Mouse (Mus musculus): ENCODE results near the gene Zfp715. TPM values are rescaled to one million over a fixed set of nuclear protein-coding genes. Genes with fewer than 3 reads are reported as not detected.

Gene Zfp715
- polyA plus RNA-seq, 1 experiment from 2014 or later: 7.0 TPM

DNA sequence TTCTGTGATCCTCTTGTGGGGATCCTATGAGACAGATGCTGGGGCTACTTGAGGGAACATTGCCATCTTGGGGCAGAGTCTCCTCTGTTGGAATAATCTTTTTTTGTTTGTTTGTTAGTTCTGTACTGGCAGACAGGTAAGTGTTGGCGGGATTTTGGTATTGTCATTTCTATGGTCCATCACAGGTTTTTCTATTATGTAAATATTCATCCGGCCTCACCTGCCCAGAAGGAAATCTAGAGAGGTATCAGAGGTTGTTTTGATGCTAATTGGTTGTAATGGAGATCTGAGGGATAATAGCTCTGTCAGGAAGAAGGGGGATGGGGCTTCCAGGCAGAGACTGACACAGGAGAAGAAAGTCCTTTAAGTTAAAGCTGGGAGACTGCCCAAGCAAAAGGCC is 30.9 kb upstream of the Zfp715 start:
- no peak overlapping the region for H3K27ac ChIP-seq
- no peak overlapping the region for H3K9ac ChIP-seq
- no peak for ATAC-seq
- WGBS (ENCODE audit: insufficient replicate concordance): 77% methylated on average over 2 of the region's 2 CpGs
- H3K36me3 ChIP-seq: no peaks in the 10 kb centered on the region
- no peak overlapping the region for H3K4me3 ChIP-seq
- H3K4me1 ChIP-seq: no peaks in the 10 kb centered on the region
- no peak overlapping the region for H3K4me2 ChIP-seq
- H3K27me3 ChIP-seq (replicated peaks): no peaks in the 10 kb centered on the region
- no peaks in the 10 kb centered on the region for H3K9me3 ChIP-seq (replicated peaks)

DNA sequence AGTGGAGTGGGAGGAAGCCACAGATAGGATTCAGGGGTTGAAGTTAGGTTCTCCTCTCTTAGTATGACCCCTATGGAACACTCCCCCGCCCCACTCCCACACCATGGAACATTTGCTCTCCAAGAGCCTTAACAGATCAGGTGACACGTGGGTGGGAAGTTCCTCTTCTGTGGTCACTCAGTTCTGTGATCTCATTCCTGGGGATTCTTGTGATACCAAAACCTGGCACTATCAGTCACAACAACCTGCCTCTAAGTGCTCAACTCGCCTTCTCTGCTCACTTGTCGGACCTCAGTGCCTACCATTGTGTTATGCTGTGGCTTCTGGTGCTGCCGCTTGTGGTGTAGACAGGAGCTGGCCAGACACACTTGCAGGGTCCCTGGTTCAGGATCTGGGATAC is 30.1 kb upstream of the Zfp715 start:
- no peak overlapping the region for H3K9ac ChIP-seq

DNA sequence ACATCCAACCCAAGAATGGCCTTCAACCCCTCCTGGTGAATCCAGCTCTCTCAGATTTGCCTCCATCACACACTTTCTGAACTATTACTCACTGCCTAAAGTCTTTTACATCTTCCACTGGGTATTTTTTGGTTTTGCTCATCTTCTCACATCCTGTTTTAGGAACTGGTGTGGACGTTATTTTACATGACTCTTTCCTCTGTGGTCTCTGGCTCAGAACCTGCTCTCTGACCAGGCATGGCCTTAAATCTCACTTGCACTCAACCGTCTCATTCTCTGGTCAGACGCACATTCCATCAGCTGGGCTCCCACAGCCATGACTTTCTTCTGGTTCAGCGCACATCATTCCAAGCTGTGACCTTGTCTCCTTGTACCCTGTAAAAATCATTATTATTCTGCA is 27.7 kb upstream of the Zfp715 start:
- Histone ChIP-seq H3K4me3 (no peak overlapping the region), H3K9ac (no peak overlapping the region), H3K4me2 (no peak overlapping the region), H3K27me3 (replicated peaks) (no peaks in the 10 kb centered on the region), H3K36me3 (no peaks in the 10 kb centered on the region), H3K9me3 (replicated peaks) (no peaks in the 10 kb centered on the region), H3K4me1 (no peaks in the 10 kb centered on the region), H3K27ac (no peak overlapping the region)
- ATAC-seq: no peak
- 60% methylated on average over 4 of the region's 4 CpGs for WGBS (ENCODE audit: insufficient replicate concordance)

More for the DNA sequence above, 30.1 kb upstream of the Zfp715 start:
- ATAC-seq: no peak
- Histone ChIP-seq H3K4me3 (no peak overlapping the region), H3K4me2 (no peak overlapping the region), H3K27me3 (replicated peaks) (no peaks in the 10 kb centered on the region), H3K9me3 (replicated peaks) (no peaks in the 10 kb centered on the region), H3K4me1 (no peaks in the 10 kb centered on the region), H3K36me3 (no peaks in the 10 kb centered on the region), H3K27ac (no peak overlapping the region)
- 22% methylated on average over 5 of the region's 5 CpGs for WGBS (ENCODE audit: insufficient replicate concordance)

DNA sequence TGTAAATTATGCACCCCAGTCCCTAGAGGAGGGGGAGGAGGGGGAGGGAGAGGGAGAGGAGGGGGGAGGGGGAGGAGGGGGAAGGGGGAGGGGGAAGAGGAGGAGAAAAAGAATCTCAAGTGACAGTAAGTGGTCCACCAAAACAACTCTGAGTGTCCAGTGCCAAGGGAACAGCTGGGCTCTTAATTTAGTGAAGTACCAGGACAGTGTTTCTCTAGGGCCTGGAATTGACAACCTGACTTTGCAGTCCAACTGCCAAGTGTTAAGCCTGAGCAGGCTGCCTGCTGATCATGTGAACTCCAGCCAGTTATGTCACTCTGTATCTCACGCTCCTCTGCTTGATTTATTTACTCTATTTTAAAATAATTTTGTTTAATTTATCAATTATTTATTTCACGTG is 20.8 kb upstream of the Zfp715 start:
- Histone ChIP-seq H3K36me3 (no peaks in the 10 kb centered on the region), H3K4me2 (no peak overlapping the region), H3K27ac (no peak overlapping the region), H3K27me3 (replicated peaks) (no peaks in the 10 kb centered on the region), H3K4me1 (no peaks in the 10 kb centered on the region), H3K9ac (no peak overlapping the region), H3K4me3 (no peak overlapping the region), H3K9me3 (replicated peaks) (no peaks in the 10 kb centered on the region)
- WGBS (ENCODE audit: insufficient replicate concordance): 53% methylated on average over 2 of the region's 2 CpGs
- ATAC-seq: no peak

DNA sequence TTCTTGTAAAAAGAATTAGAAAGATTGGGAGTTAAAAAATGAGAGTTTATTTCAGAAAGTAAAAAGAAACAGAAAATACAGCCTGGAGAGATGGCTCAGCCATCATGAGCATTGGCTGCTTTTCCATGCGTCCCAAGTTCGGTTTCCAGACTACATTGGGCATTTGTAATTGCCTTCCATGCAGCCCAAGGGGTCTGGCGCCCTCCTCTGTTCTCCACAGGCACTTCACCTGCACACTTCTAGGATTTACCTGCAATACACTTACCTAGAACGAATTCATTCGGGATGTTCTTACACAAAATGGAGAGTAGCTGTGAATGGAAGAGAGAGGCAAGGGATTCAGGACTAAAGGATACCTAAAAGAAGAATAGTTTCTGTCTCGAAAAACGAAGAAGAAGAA is 20.1 kb upstream of the Zfp715 start:
- Histone ChIP-seq H3K4me1 (no peaks in the 10 kb centered on the region), H3K9me3 (replicated peaks) (no peaks in the 10 kb centered on the region), H3K4me3 (no peak overlapping the region), H3K9ac (no peak overlapping the region), H3K4me2 (no peak overlapping the region), H3K27me3 (replicated peaks) (no peaks in the 10 kb centered on the region), H3K36me3 (no peaks in the 10 kb centered on the region), H3K27ac (no peak overlapping the region)
- no peak for ATAC-seq
- 27% methylated on average over 5 of the region's 7 CpGs for WGBS (ENCODE audit: insufficient replicate concordance)

DNA sequence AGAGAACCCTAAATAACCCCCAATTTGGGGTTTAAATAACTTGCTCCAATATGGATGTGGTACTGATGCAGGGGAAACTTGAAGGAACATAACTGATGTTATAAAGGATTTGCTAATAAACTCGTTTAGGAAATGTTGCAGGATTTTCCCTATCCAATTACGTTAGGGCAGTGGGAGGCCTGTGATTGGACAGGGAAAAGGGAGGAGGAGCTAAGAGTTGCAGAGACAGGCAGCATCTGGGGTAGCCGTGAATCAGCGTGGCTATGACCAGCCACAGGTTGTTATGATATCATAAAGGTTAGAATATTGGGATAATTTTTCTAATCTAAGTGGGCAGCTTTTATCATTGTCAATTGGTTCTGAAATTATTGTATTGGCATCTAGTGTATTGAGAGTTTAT is 15.0 kb upstream of the Zfp715 start:
- no peak overlapping the region for H3K9ac ChIP-seq
- WGBS (ENCODE audit: insufficient replicate concordance): 44% methylated on average over 4 of the region's 4 CpGs
- no peak for ATAC-seq

DNA sequence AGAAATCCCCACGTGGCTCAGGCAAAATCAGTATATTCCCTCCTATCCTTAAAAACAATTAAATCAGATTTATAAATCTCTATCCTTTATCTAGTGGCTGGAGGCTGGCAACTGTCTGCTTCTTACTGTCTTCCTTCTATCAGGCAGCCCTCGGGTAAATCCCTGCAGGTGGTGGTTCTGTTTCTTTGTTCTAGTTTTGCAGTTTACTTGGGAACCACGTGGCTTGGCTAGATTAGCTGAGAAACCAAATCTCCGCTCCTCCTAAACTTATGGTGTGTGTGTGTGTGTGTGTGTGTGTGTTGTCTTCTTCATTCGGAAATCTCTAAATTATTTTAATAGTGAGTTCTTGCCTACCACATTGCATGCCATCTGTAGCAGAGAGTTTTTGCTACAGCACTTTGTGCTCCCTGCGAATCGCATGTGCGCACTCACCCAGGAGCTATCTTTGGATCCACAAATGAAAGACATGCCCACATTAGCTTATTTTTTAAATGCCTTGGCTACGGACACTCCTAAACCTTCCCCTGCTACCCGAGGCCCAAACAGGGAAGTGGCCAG is 13.2 kb upstream of the Zfp715 start:
- Histone ChIP-seq H3K27ac (no peak overlapping the region), H3K9ac (no peak overlapping the region), H3K36me3 (no peaks in the 10 kb centered on the region), H3K4me1 (no peaks in the 10 kb centered on the region), H3K27me3 (replicated peaks) (no peaks in the 10 kb centered on the region), H3K9me3 (replicated peaks) (no peaks in the 10 kb centered on the region), H3K4me3 (no peak overlapping the region), H3K4me2 (no peak overlapping the region)
- no peak for ATAC-seq
- WGBS (ENCODE audit: insufficient replicate concordance): 49% methylated on average over 10 of the region's 10 CpGs

More for the DNA sequence above, 15.0 kb upstream of the Zfp715 start:
- H3K27me3 ChIP-seq (replicated peaks): no peaks in the 10 kb centered on the region
- H3K4me1 ChIP-seq: no peaks in the 10 kb centered on the region
- no peak overlapping the region for H3K27ac ChIP-seq
- no peak overlapping the region for H3K4me3 ChIP-seq
- H3K36me3 ChIP-seq: no peaks in the 10 kb centered on the region
- no peaks in the 10 kb centered on the region for H3K9me3 ChIP-seq (replicated peaks)
- H3K4me2 ChIP-seq: no peak overlapping the region

DNA sequence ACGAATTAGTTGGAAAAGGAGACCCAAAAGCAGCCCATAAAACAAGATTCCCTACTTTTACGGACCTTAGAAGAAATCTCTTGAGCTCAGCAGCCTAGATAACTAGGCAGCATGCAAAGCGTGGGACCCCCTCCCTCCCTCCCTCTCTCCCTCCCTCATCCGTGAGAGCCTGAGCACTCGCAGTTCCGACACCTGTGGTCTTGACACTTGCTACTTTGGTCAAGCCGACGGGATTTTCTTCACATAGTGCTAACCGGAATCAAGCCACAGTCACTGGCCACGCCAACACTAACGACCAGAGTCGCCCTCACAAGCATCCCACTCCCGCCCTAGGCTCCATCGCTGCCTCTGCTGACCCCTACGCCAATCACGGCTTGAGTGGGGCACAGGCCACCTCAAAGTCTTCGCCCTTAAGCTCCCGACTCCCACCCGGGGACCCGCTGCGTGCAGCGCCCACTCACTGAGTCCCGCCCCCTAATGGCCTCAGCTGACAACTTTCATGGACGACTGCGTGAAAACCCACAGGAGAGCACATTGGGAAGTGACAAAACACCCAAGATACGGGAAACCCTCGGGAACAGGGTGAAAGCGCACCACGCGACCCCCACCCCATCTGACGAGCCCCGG is 595 bp downstream of the Zfp715 start:
- peak overlapping the region; percentile 88 for H3K27ac ChIP-seq
- H3K9me3 ChIP-seq (replicated peaks): no peaks in the 10 kb centered on the region
- peak overlapping the region; percentile 94 for H3K4me2 ChIP-seq
- H3K4me1 ChIP-seq: peaks cover 42% of the 10 kb centered on the region
- ATAC-seq: peak; percentile 61
- peaks cover 31% of the 10 kb centered on the region for H3K36me3 ChIP-seq
- peak overlapping the region; percentile 85 for H3K4me3 ChIP-seq
- peak overlapping the region; percentile 82 for H3K9ac ChIP-seq
- no peaks in the 10 kb centered on the region for H3K27me3 ChIP-seq (replicated peaks)
- WGBS (ENCODE audit: insufficient replicate concordance): under 1% methylated on average over 32 of the region's 32 CpGs

DNA sequence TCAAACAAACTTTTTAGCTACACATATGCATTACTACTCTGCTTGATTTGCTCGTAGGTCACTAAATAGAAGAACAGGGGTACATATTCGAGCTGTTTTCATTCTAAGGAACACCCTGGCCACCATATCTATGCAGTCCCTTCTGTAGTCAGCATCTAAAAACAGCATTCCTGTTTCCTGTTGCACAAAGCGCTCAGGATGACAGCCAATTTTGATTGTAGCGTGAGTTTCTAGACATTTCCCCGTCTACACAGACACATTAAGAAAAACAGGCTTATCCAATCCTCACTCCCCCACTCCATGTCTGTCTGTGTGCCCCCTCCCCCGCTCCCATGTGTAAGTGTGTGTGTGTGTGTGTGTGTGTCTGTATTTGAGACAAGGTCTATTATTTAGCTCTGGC is 1.5 kb downstream of the Zfp715 start:
- H3K9me3 ChIP-seq (replicated peaks): no peaks in the 10 kb centered on the region
- H3K36me3 ChIP-seq: peaks cover 40% of the 10 kb centered on the region
- H3K9ac ChIP-seq: peak overlapping the region; percentile 82
- whole genome bisulfite sequencing (ENCODE audit: insufficient replicate concordance): 34% methylated on average over 6 of the region's 6 CpGs
- peak overlapping the region; percentile 94 for H3K4me2 ChIP-seq
- 0 out of 2 replicates have a peak overlapping the region, but pooled peaks have one; percentile 88 for H3K27ac ChIP-seq
- H3K4me1 ChIP-seq: peaks cover 50% of the 10 kb centered on the region
- no peak for ATAC-seq
- H3K4me3 ChIP-seq: peak overlapping the region; percentile 85
- no peaks in the 10 kb centered on the region for H3K27me3 ChIP-seq (replicated peaks)

DNA sequence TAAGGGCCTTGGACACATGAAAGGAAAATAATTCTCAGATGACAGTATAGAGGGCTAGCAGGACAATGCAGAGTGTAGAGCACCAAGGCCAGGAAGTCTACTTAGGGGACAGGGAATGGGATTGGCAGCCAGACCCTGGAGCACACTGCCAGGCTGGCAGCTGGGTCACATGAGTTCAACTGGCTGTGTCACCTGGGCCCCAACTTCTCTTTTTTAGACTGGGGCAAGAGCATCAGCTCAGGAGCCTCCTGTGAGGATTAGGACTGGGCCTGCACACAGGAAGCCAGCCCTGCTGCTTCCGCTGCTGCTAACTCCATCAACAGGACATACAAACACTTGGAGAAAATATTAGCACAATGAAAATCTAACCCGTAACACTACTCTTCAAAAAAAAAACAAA is 4.0 kb downstream of the Zfp715 start:
- Histone ChIP-seq H3K27me3 (replicated peaks) (no peaks in the 10 kb centered on the region), H3K9ac (no peak overlapping the region), H3K4me2 (no peak overlapping the region), H3K4me1 (peaks cover 67% of the 10 kb centered on the region), H3K27ac (no peak overlapping the region), H3K36me3 (peaks cover 55% of the 10 kb centered on the region), H3K9me3 (replicated peaks) (no peaks in the 10 kb centered on the region), H3K4me3 (no peak overlapping the region)
- no peak for ATAC-seq
- WGBS (ENCODE audit: insufficient replicate concordance): 58% methylated on average over 2 of the region's 2 CpGs

DNA sequence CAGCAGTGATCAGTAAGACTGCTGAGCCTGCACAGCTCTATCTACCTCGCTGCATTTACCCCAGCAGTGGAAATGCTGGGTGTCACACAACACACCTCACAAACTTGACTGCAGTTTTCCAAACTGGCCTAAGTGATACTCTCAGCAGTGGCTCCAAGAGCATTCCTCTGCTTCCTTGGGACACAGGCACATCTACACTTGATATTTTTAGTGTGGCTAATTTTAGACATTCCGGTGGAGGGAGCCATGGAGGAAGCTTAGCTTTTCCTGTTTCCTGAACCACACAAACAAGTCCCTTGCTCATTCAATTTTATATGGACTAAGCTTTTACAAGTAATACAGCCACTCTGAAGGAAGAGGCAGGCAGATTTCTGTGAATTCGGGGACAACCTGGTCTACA is 7.9 kb downstream of the Zfp715 start:
- Histone ChIP-seq H3K9me3 (replicated peaks) (no peaks in the 10 kb centered on the region), H3K4me1 (peaks cover 42% of the 10 kb centered on the region), H3K36me3 (peaks cover 81% of the 10 kb centered on the region), H3K9ac (no peak overlapping the region), H3K4me2 (peak overlapping the region; percentile 22), H3K27me3 (replicated peaks) (no peaks in the 10 kb centered on the region), H3K4me3 (no peak overlapping the region), H3K27ac (peak overlapping the region; percentile 51; the same call in 1 of the 2 replicates)
- WGBS (ENCODE audit: insufficient replicate concordance): 41% methylated on average over 3 of the region's 3 CpGs
- no peak for ATAC-seq

DNA sequence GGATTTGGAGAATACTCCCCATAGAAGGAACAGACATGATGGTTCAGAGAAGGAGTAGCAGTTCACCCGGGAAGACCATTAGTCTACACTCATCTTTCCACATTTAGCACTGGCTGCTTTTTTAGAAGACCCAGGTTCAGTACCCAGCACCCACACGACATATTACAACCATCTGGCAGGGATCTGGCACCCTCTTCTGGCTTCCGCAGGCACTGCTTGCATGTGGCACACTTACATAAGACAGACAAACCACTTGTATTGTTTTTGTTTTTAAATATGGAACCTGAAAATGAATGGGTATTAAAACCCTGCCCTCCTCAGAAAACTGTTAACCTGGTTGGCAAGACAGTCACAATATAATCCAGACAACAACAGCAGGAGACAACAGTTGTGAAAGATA is 21.6 kb downstream of the Zfp715 start:
- ATAC-seq: no peak
- H3K27ac ChIP-seq: no peak overlapping the region
- H3K36me3 ChIP-seq: peaks cover 12% of the 10 kb centered on the region; the same call in 1 of the 2 replicates
- no peaks in the 10 kb centered on the region for H3K27me3 ChIP-seq (replicated peaks)
- H3K4me2 ChIP-seq: no peak overlapping the region
- WGBS (ENCODE audit: insufficient replicate concordance): 77% methylated on average over 3 of the region's 3 CpGs
- no peaks in the 10 kb centered on the region for H3K9me3 ChIP-seq (replicated peaks)
- no peak overlapping the region for H3K9ac ChIP-seq
- H3K4me3 ChIP-seq: no peak overlapping the region
- no peaks in the 10 kb centered on the region for H3K4me1 ChIP-seq

Measured in liver, embryonic 12.5 days (tissue).